Mouse (Mus musculus) midbrain, embryonic 12.5 days (tissue): ENCODE measurements at regions not wholly inside any gene's neighbourhood (a gene's known extent, or its start where the extent isn't known, plus 50 kb on each side); places are given as distances from the start of the nearest gene placed in this dataset.

Experiments used
- ATAC-seq: fragments of 200-750 bp; cut with Nextera tagmentation; 2 replicates; pipeline ENCODE4 v1.8.0; 2017; ENCODE audit warnings: low read depth, moderate TSS enrichment, moderate library complexity; ENCODE audit not compliant: low FRiP score
- H3K27ac ChIP-seq: fragments of 300-500 bp; sonication (generic); replicated peaks from 2 replicates; pipeline ENCODE4 v1.5.1; 2016; ENCODE audit warnings: mild to moderate bottlenecking
- H3K27me3 ChIP-seq: fragments of 300-500 bp; sonication (generic); 2 replicates; pipeline ENCODE4 v1.6.1; 2016; ENCODE audit warnings: mild to moderate bottlenecking
- H3K36me3 ChIP-seq: fragments of 300-500 bp; sonication (generic); 2 replicates; pipeline ENCODE4 v1.6.1; 2016
- H3K4me1 ChIP-seq: fragments of 300-500 bp; sonication (generic); 2 replicates; pipeline ENCODE4 v1.6.1; 2016
- H3K4me2 ChIP-seq: fragments of 300-500 bp; sonication (generic); replicated peaks from 2 replicates; pipeline ENCODE4 v1.6.1; 2016; ENCODE audit warnings: mild to moderate bottlenecking, moderate library complexity
- H3K4me3 ChIP-seq: fragments of 300-500 bp; sonication (generic); 2 replicates; pipeline ENCODE4 v1.5.1; 2016; ENCODE audit warnings: mild to moderate bottlenecking
- H3K9ac ChIP-seq: fragments of 300-500 bp; sonication (generic); replicated peaks from 2 replicates; pipeline ENCODE4 v1.6.1; 2016; ENCODE audit warnings: mild to moderate bottlenecking, moderate library complexity
- H3K9me3 ChIP-seq: fragments of 300-500 bp; sonication (generic); 2 replicates; pipeline ENCODE4 v1.6.1; 2016; ENCODE audit warnings: mild to moderate bottlenecking
- WGBS: fragments of 180-500 bp; shearing (Covaris S2); methylation state at CpG from one replicate; pipeline ENCODE4 v1.1.7; 2016; 5-methylcytosine and 5-hydroxymethylcytosine counted together

- WGBS = 86% methylated on average over 9 of the region's 9 CpGs
- Histone ChIP-seq H3K9ac (no peak overlapping the region), H3K4me2 (no peak overlapping the region), H3K36me3 (no peaks in the 10 kb centered on the region), H3K9me3 (no peaks in the 10 kb centered on the region), H3K4me1 (no peaks in the 10 kb centered on the region), H3K27ac (no peak overlapping the region), H3K4me3 (no peak overlapping the region), H3K27me3 (peaks cover 40% of the 10 kb centered on the region)
- ATAC-seq = no peak
These were observed 64.1 kb upstream of the Gm5148 start for GRCm38 (mm10) chr3:37788366-37788765.

- no peaks in the 10 kb centered on the region for H3K36me3 ChIP-seq
- H3K4me2 ChIP-seq = no peak overlapping the region
- H3K4me3 ChIP-seq = no peak overlapping the region
- no peaks in the 10 kb centered on the region for H3K4me1 ChIP-seq
- no peak overlapping the region for H3K9ac ChIP-seq
- 89% methylated on average over 3 of the region's 3 CpGs for WGBS
- no peak overlapping the region for H3K27ac ChIP-seq
- H3K27me3 ChIP-seq = peaks cover 48% of the 10 kb centered on the region
- H3K9me3 ChIP-seq = no peaks in the 10 kb centered on the region
- no peak for ATAC-seq
These were observed 62.5 kb upstream of the Gm5148 start for GRCm38 (mm10) chr3:37786792-37787191.

- Histone ChIP-seq H3K9me3 (no peaks in the 10 kb centered on the region), H3K4me1 (peaks cover 14% of the 10 kb centered on the region)
- no peak for ATAC-seq
These were observed 56.8 kb upstream of the Gm5148 start for GRCm38 (mm10) chr3:37781086-37781485.

GRCm38 (mm10) chr3:37779867-37780475 lies 55.7 kb upstream of the Gm5148 start:
- Histone ChIP-seq H3K4me1 (peaks cover 18% of the 10 kb centered on the region), H3K4me3 (no peak overlapping the region), H3K27ac (no peak overlapping the region), H3K9ac (no peak overlapping the region), H3K27me3 (peaks cover 64% of the 10 kb centered on the region), H3K36me3 (no peaks in the 10 kb centered on the region), H3K4me2 (no peak overlapping the region), H3K9me3 (no peaks in the 10 kb centered on the region)
- 19% methylated on average over 11 of the region's 11 CpGs for WGBS
- ATAC-seq = no peak

More at GRCm38 (mm10) chr3:37781086-37781485, 56.8 kb upstream of the Gm5148 start:
- H3K4me2 ChIP-seq = no peak overlapping the region
- no peaks in the 10 kb centered on the region for H3K36me3 ChIP-seq
- WGBS = 93% methylated on average over 2 of the region's 2 CpGs
- H3K4me3 ChIP-seq = no peak overlapping the region
- H3K27ac ChIP-seq = no peak overlapping the region
- H3K9ac ChIP-seq = no peak overlapping the region
- H3K27me3 ChIP-seq = peaks cover 58% of the 10 kb centered on the region

GRCm38 (mm10) chr3:37778386-37778785 lies 54.1 kb upstream of the Gm5148 start:
- WGBS = 92% methylated on average over 7 of the region's 7 CpGs

GRCm38 (mm10) chr3:37776224-37776623 lies 51.9 kb upstream of the Gm5148 start:
- ATAC-seq = no peak
- Histone ChIP-seq H3K9me3 (no peaks in the 10 kb centered on the region), H3K27me3 (peaks cover 57% of the 10 kb centered on the region), H3K4me3 (no peak overlapping the region), H3K36me3 (no peaks in the 10 kb centered on the region), H3K9ac (no peak overlapping the region), H3K4me2 (no peak overlapping the region), H3K4me1 (peaks cover 18% of the 10 kb centered on the region), H3K27ac (no peak overlapping the region)
- 12% methylated on average over 4 of the region's 4 CpGs for WGBS

More at GRCm38 (mm10) chr3:37778386-37778785, 54.1 kb upstream of the Gm5148 start:
- no peaks in the 10 kb centered on the region for H3K36me3 ChIP-seq
- no peak overlapping the region for H3K27ac ChIP-seq
- peaks cover 64% of the 10 kb centered on the region for H3K27me3 ChIP-seq
- H3K9ac ChIP-seq = no peak overlapping the region
- ATAC-seq = no peak
- H3K4me2 ChIP-seq = no peak overlapping the region
- peaks cover 18% of the 10 kb centered on the region for H3K4me1 ChIP-seq
- H3K9me3 ChIP-seq = no peaks in the 10 kb centered on the region
- H3K4me3 ChIP-seq = no peak overlapping the region
